ENCODE assay signal across 15 mouse cellular contexts in the genomic region with DNA sequence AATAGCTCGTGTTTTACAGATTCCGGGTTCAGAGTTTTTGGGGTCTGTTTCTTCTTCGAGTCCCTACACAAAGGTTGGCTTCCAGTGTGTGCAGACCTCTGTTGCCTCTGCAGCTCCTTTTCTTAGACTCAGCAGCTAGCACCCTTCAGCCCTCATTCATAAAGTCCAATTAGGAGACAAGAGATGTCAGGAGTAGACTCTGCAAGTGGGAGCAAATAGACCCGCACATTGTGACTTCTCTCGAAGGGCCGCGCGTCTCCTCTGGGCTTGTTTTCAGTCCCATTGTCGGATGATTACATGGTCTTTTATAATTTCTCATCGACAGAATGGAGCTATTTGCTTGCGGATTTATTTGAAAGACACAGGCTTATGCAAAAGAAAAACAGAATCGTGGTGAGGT.
"Had no signal": no experiment of that assay in that cellular context is flagged by ENCODE, and none has a peak within 500 bp of the region (broad histone marks: within the 10 kb centered on the region; RNA-seq: fewer than 3 reads in every experiment).

No protein-coding gene starts in this region.

- H3K36me3 ChIP-seq: kidney, embryonic 15.5 days; limb, embryonic 10.5 days; liver, embryonic 15.5 days; neural tube, embryonic 12.5 days had no signal

- ATAC-seq: intestine, embryonic 16.5 days; lung, postnatal 0 days had no signal

- H3K4me2 ChIP-seq: kidney, embryonic 15.5 days; liver, embryonic 11.5 days; liver, embryonic 15.5 days; neural tube, embryonic 12.5 days had no signal

- DNase-seq: kidney, adult 2 months; kidney, postnatal 14 days; lung, adult 2 months; lung, postnatal 36 days; thymus, postnatal 4 days had no signal

- H3K4me3 ChIP-seq: kidney, embryonic 15.5 days; left cerebral cortex, adult 2 months; limb, embryonic 10.5 days; liver, embryonic 15.5 days; myocyte; neural tube, embryonic 12.5 days had no signal

- H3K9ac ChIP-seq: kidney, embryonic 15.5 days; liver, embryonic 15.5 days; neural tube, embryonic 12.5 days had no signal

- H3K9me3 ChIP-seq: kidney, embryonic 15.5 days; limb, embryonic 10.5 days; liver, embryonic 15.5 days; neural tube, embryonic 12.5 days had no signal

- H3K27ac ChIP-seq: kidney, embryonic 15.5 days; left cerebral cortex, adult 2 months; limb, embryonic 10.5 days; liver, embryonic 15.5 days; neural tube, embryonic 12.5 days; stomach, postnatal 0 days had no signal

- H3K27me3 ChIP-seq: kidney, embryonic 15.5 days; liver, embryonic 15.5 days; neural tube, embryonic 12.5 days had no signal

- H3K4me1 ChIP-seq: kidney, embryonic 15.5 days; limb, embryonic 10.5 days; liver, embryonic 15.5 days had no signal
